Mouse (Mus musculus) C2C12 (cell line): ENCODE data around the gene Slc9a3r1.

ENCODE experiments used
- CTCF ChIP-seq: IDR thresholded peaks from one replicate; pipeline ENCODE4 v1.5.1; 2011; ENCODE audit not compliant: control insufficient read depth, insufficient read depth, insufficient read length
- FOSL1 ChIP-seq: IDR thresholded peaks from one replicate; pipeline ENCODE4 v1.8.0; 2011; ENCODE audit warnings: mild to moderate bottlenecking, low read length; ENCODE audit not compliant: poor library complexity, insufficient read depth, severe bottlenecking
- USF1 ChIP-seq: IDR thresholded peaks from one replicate; pipeline ENCODE4 v1.6.1; 2011; ENCODE audit warnings: low read depth, mild to moderate bottlenecking, control low read depth, moderate library complexity

DNA sequence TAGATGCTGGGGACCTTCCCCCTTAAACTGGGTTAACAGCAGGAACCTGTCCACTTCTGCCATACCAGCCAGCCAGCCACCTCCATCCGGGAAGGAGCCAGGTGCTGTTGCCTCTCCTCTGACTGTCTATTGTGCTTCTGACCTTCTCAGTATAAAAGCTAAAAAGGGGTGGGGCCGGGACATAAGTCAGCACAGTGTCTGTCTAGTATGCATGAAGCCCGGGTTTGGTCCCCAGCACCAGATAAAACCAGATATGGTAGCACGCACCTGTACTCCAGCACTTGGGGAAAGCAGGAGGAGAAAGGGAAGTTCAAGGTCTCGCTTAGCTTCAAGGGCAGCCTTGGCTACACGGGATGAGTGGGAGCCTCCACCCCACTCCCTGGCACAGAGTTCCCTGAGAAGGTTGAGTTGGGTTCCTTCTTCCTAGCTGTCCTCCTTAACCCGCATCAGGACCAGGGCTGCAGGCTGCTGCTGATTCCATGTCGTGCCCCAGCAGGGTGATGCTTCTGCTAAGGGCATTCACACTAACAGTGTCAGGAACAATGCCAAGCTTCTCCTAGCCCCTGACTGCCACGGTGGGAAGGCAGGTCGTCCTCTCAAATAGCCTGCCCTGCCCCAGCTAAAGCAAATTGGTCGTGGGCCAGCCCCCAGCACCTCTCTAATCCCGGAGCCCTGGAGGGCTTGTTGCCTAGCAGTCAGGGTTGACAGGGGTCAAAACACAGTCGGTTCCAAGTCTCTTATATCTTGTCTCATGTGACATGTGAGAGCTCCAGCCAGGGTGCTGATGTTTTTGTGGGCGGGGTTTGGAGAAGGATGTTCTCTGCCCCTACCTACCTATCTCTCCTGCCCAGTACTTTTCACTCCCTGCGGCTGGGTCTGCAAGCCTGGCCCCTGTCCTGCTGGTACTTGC is 66.1 kb downstream of the Slc9a3r1 start:
- no peak for TF ChIP-seq CTCF
- TF ChIP-seq FOSL1: no peak
- TF ChIP-seq USF1: no peak
